Mouse (Mus musculus) mature B cell (primary cell): ENCODE measurements around the gene Commd3.

Source experiments
- in situ Hi-C: fragments of 300-500 bp; cut with MboI; formaldehyde crosslinking; loops from 2 replicates; pipeline ENCODE4 v1.14.3; 2019

The Commd3 gene

DNA sequence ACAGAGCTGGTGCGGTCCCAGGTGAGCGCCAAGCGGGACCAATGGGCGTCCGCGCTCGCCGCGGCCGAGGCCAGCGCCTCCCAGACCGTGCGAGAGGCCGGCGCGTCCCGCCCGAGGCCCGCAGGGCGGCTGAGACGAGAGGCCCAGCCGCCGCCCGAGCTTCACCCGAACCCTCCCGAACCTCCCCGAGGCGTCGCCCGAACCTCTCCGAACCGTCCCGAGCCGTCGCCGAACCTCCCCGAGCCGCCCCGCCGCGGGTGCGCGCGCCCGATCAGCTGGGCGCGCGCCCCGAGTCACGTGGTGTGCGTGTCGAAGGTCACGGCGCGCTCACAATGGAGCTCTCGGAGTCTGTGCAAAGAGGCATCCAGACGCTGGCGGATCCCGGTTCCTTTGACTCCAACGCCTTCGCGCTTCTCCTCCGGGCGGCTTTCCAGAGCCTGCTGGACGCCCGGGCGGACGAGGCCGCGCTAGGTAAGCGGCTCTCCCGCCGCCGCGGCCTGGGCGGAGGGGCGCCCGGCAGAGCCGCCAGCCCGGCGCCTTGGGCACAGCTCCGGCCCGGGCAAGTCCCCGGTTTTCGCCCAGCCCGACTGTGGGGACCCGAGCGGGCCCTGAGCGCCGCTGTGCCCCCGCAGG is at the start of gene Commd3:
TSS of gene Commd3 (plus strand) at position 252 of the 633 bp plus-strand sequence.
- in situ Hi-C loops, result no loop called here

GRCm38 (mm10) chr2:18623219-18623618 is 49.0 kb upstream of the Commd3 start:
- in situ Hi-C loops, result no loop called here

DNA sequence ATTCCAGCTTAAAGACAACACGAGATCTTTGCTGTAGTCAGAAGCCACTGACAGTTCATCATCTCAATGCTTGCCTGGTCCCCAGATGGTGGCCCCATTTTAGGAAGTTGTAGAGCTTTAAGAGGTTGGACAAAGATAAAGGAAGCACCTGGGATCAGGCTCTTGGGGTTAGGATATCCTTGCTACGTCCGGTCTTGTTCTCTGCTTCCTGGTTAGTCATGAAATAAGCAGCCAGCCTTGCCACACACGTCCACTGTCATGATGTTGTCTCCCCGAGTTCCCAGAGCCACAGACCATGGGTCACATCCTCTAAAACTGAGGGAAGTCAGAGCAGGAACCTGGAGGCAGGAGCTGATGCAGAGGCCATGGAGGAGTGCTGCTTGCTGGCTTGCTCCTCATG is 41.6 kb upstream of the Commd3 start:
- in situ Hi-C loops, result no loop called here

DNA sequence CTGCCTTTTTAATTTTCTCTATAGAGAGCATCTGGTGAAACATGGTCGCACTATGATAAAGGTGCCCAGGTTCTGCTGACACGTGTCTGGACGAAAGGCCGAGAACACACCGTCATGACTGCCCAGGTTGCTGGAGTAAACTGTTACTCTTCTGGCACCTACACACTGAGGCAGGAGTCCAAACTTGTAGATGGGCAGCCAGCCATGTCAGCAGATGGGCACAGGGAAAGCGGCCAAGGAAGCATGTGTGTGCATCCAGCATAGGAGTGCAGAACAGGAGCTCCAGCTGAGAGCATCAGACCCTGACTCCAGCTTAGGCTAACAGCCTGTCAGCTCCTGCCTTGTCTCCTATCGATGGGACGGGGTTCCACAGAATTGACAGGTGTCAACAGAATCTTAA is 37.1 kb upstream of the Commd3 start:
- in situ Hi-C loops, result no loop called here

- in situ Hi-C loops, result no loop called here
These were observed 23.6 kb upstream of the Commd3 start for GRCm38 (mm10) chr2:18648563-18648962.

DNA sequence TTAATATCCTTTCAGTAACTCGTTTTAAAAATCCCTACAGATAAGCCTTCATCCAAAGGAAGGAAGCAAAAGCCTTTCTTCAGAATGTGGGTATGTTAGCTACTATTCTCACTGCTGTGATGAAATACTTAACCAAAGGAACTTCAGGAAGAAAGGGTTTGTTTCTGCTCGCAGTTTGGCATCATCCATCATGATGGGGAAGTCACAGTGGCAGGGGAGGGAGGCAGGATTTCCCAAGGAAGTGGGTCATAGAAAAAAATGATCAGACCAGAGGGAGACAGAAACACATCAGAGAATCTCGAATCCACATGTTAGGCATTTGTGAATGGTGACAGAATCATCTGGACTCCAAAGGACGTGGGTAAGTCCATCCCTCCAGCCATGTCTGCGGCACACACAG is 17.4 kb upstream of the Commd3 start:
- in situ Hi-C loops, result no loop called here

DNA sequence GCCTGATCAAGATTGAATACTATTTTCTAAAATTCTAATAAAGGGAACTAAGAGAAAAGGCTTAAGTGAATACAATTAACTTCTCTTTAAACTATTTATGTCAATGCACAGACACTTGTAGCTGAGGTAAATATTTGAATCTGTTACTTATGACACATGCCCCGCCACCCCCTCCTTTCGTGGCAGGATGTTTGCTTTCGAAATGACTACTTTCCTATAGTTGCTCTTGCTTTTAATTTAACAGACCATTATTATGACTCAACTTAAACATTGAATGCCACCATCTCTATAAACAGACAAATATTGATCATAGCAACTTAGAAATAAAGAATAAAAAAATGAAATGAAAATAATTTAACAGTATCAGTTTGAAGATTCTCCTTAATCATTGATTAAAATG is 8.2 kb upstream of the Commd3 start:
- in situ Hi-C loops, result no loop called here

DNA sequence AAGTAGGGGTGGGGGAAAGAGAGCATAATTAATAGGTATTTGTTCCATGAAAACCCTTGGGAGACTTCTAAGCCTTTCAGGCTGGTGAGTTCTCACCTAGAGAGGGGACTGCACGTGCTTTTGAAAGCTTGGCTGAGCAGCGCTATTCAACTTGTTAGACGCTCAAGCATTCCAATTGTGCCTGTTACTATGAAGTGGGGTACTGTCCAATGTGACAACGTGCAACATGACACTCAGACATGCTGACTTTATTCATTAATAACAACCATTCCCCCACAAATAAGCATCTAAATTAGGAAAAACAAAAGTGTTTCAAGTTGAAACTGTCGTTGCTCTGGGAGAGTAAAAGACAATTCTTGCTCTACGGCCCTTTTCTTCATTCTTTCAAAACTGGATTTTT is 1.1 kb upstream of the Commd3 start:
- in situ Hi-C loops, result no loop called here

- in situ Hi-C loops, result no loop called here
These were observed 581 bp downstream of the Commd3 start for GRCm38 (mm10) chr2:18672766-18673164.

DNA sequence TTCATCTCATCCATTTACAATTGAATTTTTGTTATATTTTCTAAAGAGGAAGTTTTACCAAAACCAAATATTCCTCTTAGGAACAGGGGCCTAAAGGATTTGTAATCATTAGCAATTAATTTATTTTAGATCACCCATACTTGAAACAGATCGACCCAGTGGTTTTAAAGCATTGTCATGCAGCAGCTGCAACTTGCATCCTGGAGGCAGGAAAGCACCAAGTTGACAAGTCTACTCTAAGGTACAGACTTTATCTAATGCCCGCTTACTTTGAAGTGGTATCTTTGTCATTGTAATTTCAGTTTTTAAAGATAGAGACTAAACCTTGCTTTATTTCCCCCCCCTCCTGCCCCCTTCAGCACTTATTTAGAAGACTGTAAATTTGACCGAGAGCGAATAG is 1.6 kb downstream of the Commd3 start:
- in situ Hi-C loops, result no loop called here

- in situ Hi-C loops, result no loop called here
These were observed 2.2 kb downstream of the Commd3 start for GRCm38 (mm10) chr2:18674193-18674902.

DNA sequence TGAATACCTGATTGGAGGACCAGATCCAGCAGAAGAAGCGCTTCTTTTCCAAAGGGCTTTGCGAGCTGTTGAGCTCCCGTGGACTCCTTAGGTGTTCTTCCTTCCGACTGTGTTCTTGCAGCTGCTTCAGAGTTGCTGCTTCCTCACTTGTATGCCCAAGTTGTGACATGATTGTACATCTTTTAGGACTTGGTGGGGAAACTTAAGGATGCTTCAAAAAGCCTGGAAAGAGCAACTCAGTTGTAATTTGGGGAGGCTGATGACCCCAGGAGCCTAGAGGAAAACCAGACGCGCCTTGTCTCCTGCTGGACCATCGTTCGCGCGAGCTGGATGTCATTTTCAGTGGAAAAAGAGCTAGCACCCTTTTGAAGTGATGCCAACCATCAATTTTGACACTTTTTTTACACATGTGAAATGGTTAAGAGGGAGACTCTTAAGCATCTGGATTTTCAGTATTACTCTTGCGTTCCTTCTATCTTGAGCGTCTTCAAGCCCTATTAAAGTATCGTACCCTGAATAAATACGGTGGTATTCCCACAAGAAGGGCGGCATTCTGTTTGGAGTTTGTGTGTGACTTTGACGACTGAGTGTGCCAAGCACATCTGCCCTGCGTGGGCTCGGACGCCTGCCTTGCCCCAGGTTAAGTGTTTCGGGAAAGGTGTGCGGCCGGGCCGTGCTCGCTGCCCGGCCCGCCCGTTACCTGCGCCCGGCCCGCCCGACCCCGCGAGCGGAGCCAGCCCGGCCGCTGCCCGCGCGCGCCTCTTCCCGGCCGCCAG is 3.7 kb downstream of the Commd3 start:
- in situ Hi-C loops, result loop anchor here (25.0 kb wide), 1 partner anchor 639 kb away; the partner anchor contains the start of genes A930004D18Rik and Skida1

- in situ Hi-C loops, result loop anchor here (25.0 kb wide), 1 partner anchor 639 kb away; the partner anchor contains the start of genes A930004D18Rik and Skida1
These were observed 4.3 kb downstream of the Commd3 start for GRCm38 (mm10) chr2:18676457-18676935.

DNA sequence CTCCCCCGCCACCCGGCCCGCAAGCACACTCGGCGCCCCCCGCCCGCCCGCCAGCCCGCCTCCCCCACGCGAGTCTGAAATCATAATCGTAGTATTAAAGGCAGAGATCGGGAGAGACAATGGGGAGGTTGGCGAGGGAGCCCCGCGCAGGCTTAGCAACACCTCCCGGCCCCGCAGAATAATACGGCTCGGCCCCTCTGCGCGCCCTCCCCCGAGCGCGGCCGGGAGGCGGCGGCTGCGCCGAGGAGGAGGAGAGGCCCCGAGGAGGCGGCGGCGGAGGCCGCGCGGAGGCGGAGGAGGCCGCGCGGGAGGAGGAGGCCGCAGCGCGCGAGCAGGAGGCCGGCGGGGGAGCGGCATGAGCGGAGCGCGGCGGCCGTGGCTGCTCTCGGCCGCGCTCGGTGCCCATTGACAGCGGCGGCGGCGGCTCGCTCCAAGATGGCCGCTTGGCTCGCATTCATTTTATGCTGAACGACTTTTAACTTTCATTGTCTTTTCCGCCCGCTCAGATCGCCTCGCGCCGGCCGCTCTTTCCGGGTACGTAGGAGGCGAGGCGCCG is 4.8 kb downstream of the Commd3 start, which contains the start of gene Bmi1:
TSS of gene Bmi1 (plus strand) at position 83 of the 556 bp plus-strand sequence.
- in situ Hi-C loops, result loop anchor here (25.0 kb wide), 1 partner anchor 640 kb away; the partner anchor contains the start of genes A930004D18Rik and Skida1

- in situ Hi-C loops, result loop anchor here (25.0 kb wide), 1 partner anchor 641 kb away; the partner anchor contains the start of genes A930004D18Rik and Skida1
These were observed 5.7 kb downstream of the Commd3 start for GRCm38 (mm10) chr2:18677631-18678471.

- in situ Hi-C loops, result loop anchor here (25.0 kb wide), 1 partner anchor 642 kb away; the partner anchor contains the start of genes A930004D18Rik and Skida1
These were observed 7.5 kb downstream of the Commd3 start for GRCm38 (mm10) chr2:18679701-18680100.

GRCm38 (mm10) chr2:18680501-18680900 is 8.3 kb downstream of the Commd3 start:
- in situ Hi-C loops, result loop anchor here (25.0 kb wide), 1 partner anchor 643 kb away; the partner anchor contains the start of genes A930004D18Rik and Skida1

DNA sequence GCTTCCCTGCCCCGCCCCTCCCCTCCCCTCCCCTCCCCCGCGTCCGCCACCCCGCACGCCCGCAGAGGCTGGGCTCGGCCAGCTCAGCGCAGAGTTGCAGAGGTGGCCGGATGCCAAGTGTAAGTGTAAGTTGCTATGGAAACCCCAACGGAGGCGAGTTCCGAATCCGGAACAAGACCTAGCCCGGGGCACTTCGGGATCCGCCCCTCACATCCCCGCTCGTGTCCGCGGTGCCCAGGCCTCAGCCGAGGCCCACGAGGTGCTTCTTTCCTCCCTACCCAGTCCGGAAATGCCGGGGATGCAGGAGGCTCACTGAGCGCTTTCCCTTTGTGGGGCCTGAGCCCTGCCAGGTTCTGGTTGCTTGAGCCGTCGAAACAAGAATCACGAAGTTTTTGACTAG is 8.8 kb downstream of the Commd3 start:
- in situ Hi-C loops, result loop anchor here (25.0 kb wide), 1 partner anchor 644 kb away; the partner anchor contains the start of genes A930004D18Rik and Skida1

DNA sequence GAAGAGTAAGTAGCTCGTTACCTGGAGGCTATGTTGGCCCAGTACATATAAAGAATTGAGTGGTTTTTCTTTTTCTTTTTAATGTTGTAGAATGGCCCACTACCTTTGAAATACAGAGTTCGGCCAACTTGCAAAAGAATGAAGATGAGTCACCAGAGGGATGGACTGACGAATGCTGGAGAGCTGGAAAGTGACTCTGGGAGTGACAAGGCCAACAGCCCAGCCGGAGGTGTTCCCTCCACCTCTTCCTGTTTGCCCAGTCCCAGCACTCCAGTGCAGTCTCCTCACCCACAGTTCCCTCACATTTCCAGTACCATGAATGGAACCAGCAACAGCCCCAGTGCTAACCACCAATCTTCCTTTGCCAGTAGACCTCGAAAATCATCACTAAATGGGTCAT is 11.9 kb downstream of the Commd3 start:
- in situ Hi-C loops, result loop anchor here (25.0 kb wide), 1 partner anchor 647 kb away; the partner anchor contains the start of genes A930004D18Rik and Skida1

- in situ Hi-C loops, result loop anchor here (25.0 kb wide), 1 partner anchor 649 kb away; the partner anchor contains the start of genes A930004D18Rik and Skida1
These were observed 14.2 kb downstream of the Commd3 start for GRCm38 (mm10) chr2:18686386-18686785.
